Mouse (Mus musculus) ES-E14 (cell line): ENCODE measurements around the gene Cpd. TPM values are rescaled to one million over a fixed set of nuclear protein-coding genes. Genes with fewer than 3 reads are reported as not detected.

Source experiments
- DNase-seq: peaks from one replicate; pipeline ENCODE4 v3.0.0-alpha.2; 2013; ENCODE audit warnings: low read depth, low spot score
- H3K27ac ChIP-seq: 2 replicates; pipeline ENCODE4 v1.5.1; 2012; ENCODE audit warnings: low read depth, mild to moderate bottlenecking, low read length, moderate library complexity, mixed read lengths; ENCODE audit not compliant: poor library complexity, insufficient read depth, severe bottlenecking
- H3K36me3 ChIP-seq: 2 replicates; pipeline ENCODE4 v1.6.1; 2012; ENCODE audit warnings: mild to moderate bottlenecking, low read length, moderate library complexity, mixed read lengths; ENCODE audit not compliant: control insufficient read depth, poor library complexity, insufficient read depth, severe bottlenecking
- H3K4me1 ChIP-seq, 2 experiments: fragments of 150-350 bp in 1 of 2; sonication (generic) in 1 of 2; 2 replicates each; pipeline ENCODE4 v1.6.1; 2012; ENCODE audit warnings: low read length in 2 of 2, mild to moderate bottlenecking in 1 of 2, mixed read lengths in 1 of 2; ENCODE audit not compliant: control insufficient read depth in 2 of 2, insufficient read depth in 2 of 2, poor library complexity in 1 of 2
- H3K4me3 ChIP-seq, 2 experiments: fragments of 150-350 bp in 1 of 2; sonication (generic) in 1 of 2; 2 replicates each; pipeline ENCODE4 v1.5.1; 2012; ENCODE audit warnings: low read length in 2 of 2, low read depth in 1 of 2, mild to moderate bottlenecking in 1 of 2, mixed read lengths in 1 of 2; ENCODE audit not compliant: insufficient read depth in 1 of 2, poor library complexity in 1 of 2, severe bottlenecking in 1 of 2
- H3K9ac ChIP-seq: 2 replicates; pipeline ENCODE4 v1.6.1; 2012; ENCODE audit warnings: low read depth, mild to moderate bottlenecking, low read length, mixed read lengths; ENCODE audit not compliant: poor library complexity, insufficient read depth, severe bottlenecking
- H3K9me3 ChIP-seq: fragments of 150-350 bp; sonication (generic); 2 replicates; pipeline ENCODE4 v1.6.1; 2012; ENCODE audit warnings: low read depth, mild to moderate bottlenecking, low read length; ENCODE audit not compliant: control insufficient read depth, insufficient read depth
- CHD2 ChIP-seq: IDR thresholded peaks from 2 replicates; pipeline ENCODE4 v1.6.1; 2014; ENCODE audit warnings: mild to moderate bottlenecking, low read depth, low read length, inconsistent platforms
- HCFC1 ChIP-seq: IDR thresholded peaks from 2 replicates; pipeline ENCODE4 v1.6.1; 2012; ENCODE audit warnings: low read length, inconsistent platforms, borderline replicate concordance; ENCODE audit not compliant: insufficient read depth
- MAFK ChIP-seq: IDR thresholded peaks from 2 replicates; pipeline ENCODE4 v1.6.1; 2014; ENCODE audit warnings: mild to moderate bottlenecking, low read depth, low read length, inconsistent platforms; ENCODE audit not compliant: insufficient read depth
- ZC3H11A ChIP-seq: IDR thresholded peaks from 2 replicates; pipeline ENCODE4 v1.6.1; 2012; ENCODE audit warnings: low read depth, mild to moderate bottlenecking, inconsistent platforms, low read length, borderline replicate concordance
- ZNF384 ChIP-seq: IDR thresholded peaks from 2 replicates; pipeline ENCODE4 v1.6.1; 2012; ENCODE audit warnings: low read depth, low read length, inconsistent platforms
- in situ Hi-C, 2 experiments: fragments of 600-800 bp; cut with MboI; formaldehyde crosslinking; loops; one replicate each; pipeline ENCODE4 v1.15.1; 2025; ENCODE audit warnings: low sequenced_read_pairs in 2 of 2, inconsistent platforms in 1 of 2; ENCODE audit not compliant: unreplicated experiment in 2 of 2
- total RNA-seq: library from RNA; depleted of rRNA; stranded (reverse); fragments of 300-350 nt; gene quantifications from 2 replicates; pipeline ENCODE4 v1.2.3, GENCODE M21; 2012; rRNA removed

Gene Cpd
- total RNA-seq, 1 experiment, result 27.8 TPM

DNA sequence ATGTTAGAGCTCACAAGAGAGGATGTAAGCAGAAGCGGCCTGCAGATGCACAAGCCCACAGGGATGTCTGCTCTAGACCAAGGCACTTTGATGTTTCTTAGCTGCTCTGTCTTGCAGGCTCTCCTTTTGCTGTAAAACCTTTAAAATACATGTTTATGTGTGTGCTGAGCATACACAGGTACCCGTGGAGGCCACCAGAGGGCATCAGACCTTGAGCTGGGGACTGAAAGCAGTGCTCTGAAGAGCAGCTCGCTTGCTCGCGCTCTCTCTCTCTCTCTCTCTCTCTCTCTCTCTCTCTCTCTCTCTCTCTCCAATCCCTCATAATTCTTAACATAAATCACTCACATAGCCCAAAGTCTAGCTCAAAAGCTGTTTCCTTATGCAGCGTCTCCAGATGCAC lies 107.7 kb downstream of the Cpd start:
- H3K27ac ChIP-seq, result no peak overlapping the region
- no peak for DNase-seq
- H3K9me3 ChIP-seq, result no peaks in the 10 kb centered on the region
- H3K9ac ChIP-seq, result no peak overlapping the region
- H3K4me3 ChIP-seq, result no peak overlapping the region
- in situ Hi-C loops, result no loop called here
- peaks cover 3% of the 10 kb centered on the region; the same call in 1 of the 2 replicates for H3K36me3 ChIP-seq
- TF ChIP-seq ZNF384 (no peak), CHD2 (no peak), HCFC1 (no peak)
- no peaks in the 10 kb centered on the region for H3K4me1 ChIP-seq

DNA sequence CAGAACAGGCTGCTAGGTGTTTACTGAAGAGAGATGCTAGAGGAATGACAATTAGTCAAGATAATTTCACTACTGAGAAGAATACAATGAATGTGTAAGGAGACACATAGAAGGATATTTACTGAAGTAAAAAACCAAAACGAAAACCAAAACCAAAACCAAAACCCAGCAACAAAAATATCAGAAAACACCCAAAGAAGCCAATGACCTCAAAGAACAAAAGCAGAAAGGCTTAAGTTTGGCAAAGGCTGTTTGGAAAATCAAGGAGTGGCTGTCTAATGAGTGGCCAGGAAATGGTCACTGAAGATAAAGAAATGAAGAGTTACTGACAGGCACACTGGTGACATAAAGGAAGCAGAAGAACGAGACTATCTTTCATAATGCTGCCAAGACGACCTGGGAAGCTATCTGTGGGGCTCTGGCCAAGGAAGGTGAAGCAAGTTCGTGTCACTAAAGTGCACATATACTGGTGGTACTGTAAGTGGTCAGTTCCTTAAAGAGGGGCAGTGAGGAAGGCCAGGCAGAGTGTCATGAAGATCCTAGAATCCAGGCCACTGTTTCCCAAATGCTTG lies 111.0 kb downstream of the Cpd start:
- Histone ChIP-seq H3K36me3 (peaks cover 3% of the 10 kb centered on the region; the same call in 1 of the 2 replicates), H3K4me3 (no peak overlapping the region), H3K4me1 (no peaks in the 10 kb centered on the region), H3K9me3 (no peaks in the 10 kb centered on the region), H3K27ac (no peak overlapping the region), H3K9ac (no peak overlapping the region)
- in situ Hi-C loops, result no loop called here
- DNase-seq, result no peak
- no peak for TF ChIP-seq CHD2
- no peak for TF ChIP-seq MAFK
- TF ChIP-seq ZC3H11A, result no peak
- no peak for TF ChIP-seq ZNF384
- no peak for TF ChIP-seq HCFC1

DNA sequence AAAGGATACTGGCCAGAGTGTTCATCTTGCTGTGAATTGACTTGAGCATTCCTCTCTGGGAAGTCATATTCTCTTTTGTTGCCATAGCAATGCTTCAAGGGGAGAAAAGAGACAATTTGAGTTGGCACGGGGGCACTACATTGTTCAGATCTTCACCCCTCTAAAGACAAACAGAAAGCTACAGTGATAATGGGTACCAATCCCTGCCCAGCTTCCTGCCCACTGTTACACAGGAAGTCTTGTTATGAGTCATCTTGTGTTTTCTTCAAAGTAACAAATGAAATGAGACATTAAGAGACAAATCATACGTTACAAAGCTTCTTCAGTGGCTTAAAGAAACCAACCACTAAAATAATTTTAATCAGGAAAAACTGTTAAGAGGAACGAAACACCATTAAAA lies 112.3 kb downstream of the Cpd start:
- peaks cover 6% of the 10 kb centered on the region; the same call in 1 of the 2 replicates for H3K36me3 ChIP-seq
- TF ChIP-seq ZNF384, result no peak
- no peak for TF ChIP-seq ZC3H11A
- TF ChIP-seq CHD2, result no peak
- no peak for TF ChIP-seq MAFK
- no peak for TF ChIP-seq HCFC1
- no peak for DNase-seq
- in situ Hi-C loops, result no loop called here
- no peak overlapping the region for H3K27ac ChIP-seq
- H3K9me3 ChIP-seq, result no peaks in the 10 kb centered on the region
- no peak overlapping the region for H3K4me3 ChIP-seq
- peaks cover 0 to 5% of the 10 kb centered on the region in 2 experiments; a peak in 1 of 4 replicates for H3K4me1 ChIP-seq
- no peak overlapping the region for H3K9ac ChIP-seq

DNA sequence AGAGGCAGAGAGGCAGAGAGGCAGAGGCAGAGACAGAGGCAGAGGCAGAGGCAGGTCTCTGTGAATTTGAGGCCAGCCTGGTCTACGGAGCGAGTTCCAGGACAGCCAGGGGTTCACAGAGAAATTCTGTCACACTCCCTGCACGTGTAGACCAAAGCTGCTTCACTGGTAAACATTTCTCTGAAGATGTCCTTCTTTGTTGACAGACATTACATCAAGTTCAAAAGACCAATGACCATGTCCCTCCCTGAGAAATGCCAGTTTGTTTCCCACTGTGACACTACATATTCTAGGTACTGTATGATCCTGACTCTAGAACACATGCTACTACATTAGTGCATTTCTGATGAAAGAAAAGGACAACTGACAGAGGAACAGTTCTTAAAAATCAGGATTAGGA lies 116.2 kb downstream of the Cpd start:
- TF ChIP-seq HCFC1 (no peak), ZNF384 (no peak)
- Histone ChIP-seq H3K9ac (no peak overlapping the region), H3K9me3 (no peaks in the 10 kb centered on the region), H3K27ac (no peak overlapping the region), H3K4me1 (peaks cover 0 to 5% of the 10 kb centered on the region in 2 experiments; a peak in 1 of 4 replicates), H3K36me3 (peaks cover 11% of the 10 kb centered on the region; the same call in 1 of the 2 replicates), H3K4me3 (no peak overlapping the region)
- in situ Hi-C loops, result no loop called here
- DNase-seq, result no peak

Other genes with a start within 250 kb of the Cpd start
- gene Abr, start 224.7 kb downstream of the Cpd start, total RNA-seq, result 28.6 and 34.1 TPM in 2 replicates
- not detected in 2 replicates for gene Bhlha9, start 174.5 kb downstream of the Cpd start, total RNA-seq
- gene Trarg1, start 167.2 kb downstream of the Cpd start, total RNA-seq, result 0.05 TPM in 1 of 2 replicates, not detected in the other
- 10.9 and 18.3 TPM in 2 replicates for gene Gosr1, start 83.4 kb downstream of the Cpd start, total RNA-seq
- not detected in 2 replicates for gene Tmigd1, start 55.1 kb upstream of the Cpd start, total RNA-seq
- 72.0 and 98.8 TPM in 2 replicates for gene Blmh, start 77.8 kb upstream of the Cpd start, total RNA-seq
- 0.37 and 0.54 TPM in 2 replicates for gene Slc6a4, start 151.6 kb upstream of the Cpd start, total RNA-seq
- 12.1 and 13.3 TPM in 2 replicates for gene Nsrp1, start 231.4 kb upstream of the Cpd start, total RNA-seq